Mouse (Mus musculus) MEL (cell line): ENCODE results near the gene Ccser1. TPM values are rescaled to one million over a fixed set of nuclear protein-coding genes. Genes with fewer than 3 reads are reported as not detected.

Source experiments
- DNase-seq: peaks from one replicate; pipeline ENCODE4 v3.0.0; 2011; ENCODE audit warnings: low read depth, low spot score
- H3K27ac ChIP-seq: 2 replicates; pipeline ENCODE4 v1.5.1; 2012; ENCODE audit warnings: low read depth, mild to moderate bottlenecking, control low read depth, low read length, moderate library complexity; ENCODE audit not compliant: control insufficient read depth
- H3K27me3 ChIP-seq, 2 experiments: fragments of 150-350 bp in 1 of 2; sonication (generic) in 1 of 2; 2 replicates each; pipeline ENCODE4 v1.6.1; 2012; ENCODE audit warnings: low read length in 2 of 2, mild to moderate bottlenecking in 2 of 2, improper control_type of control experiment in 1 of 2, moderate library complexity in 1 of 2; ENCODE audit not compliant: insufficient read depth in 2 of 2, control insufficient read depth in 1 of 2
- H3K36me3 ChIP-seq, 2 experiments: 2 replicates each; pipeline ENCODE4 v1.6.1; 2012 to 2014; ENCODE audit warnings: low read length in 2 of 2, improper control_type of control experiment in 1 of 2, inconsistent platforms in 1 of 2, mild to moderate bottlenecking in 1 of 2; ENCODE audit not compliant: insufficient read depth in 2 of 2, control insufficient read depth in 1 of 2
- H3K4me1 ChIP-seq, 2 experiments: fragments of 150-350 bp in 1 of 2; sonication (generic) in 1 of 2; 2 replicates each; pipeline ENCODE4 v1.6.1; 2012; ENCODE audit warnings: low read length in 2 of 2, improper control_type of control experiment in 1 of 2, mild to moderate bottlenecking in 1 of 2; ENCODE audit not compliant: insufficient read depth in 2 of 2, control insufficient read depth in 1 of 2
- H3K4me3 ChIP-seq, 2 experiments: fragments of 150-350 bp in 1 of 2; sonication (generic) in 1 of 2; 2 replicates each; pipeline ENCODE4 v1.5.1; 2012; ENCODE audit warnings: low read depth in 2 of 2, low read length in 2 of 2, mild to moderate bottlenecking in 2 of 2, moderate library complexity in 2 of 2, control low read depth in 1 of 2, improper control_type of control experiment in 1 of 2; ENCODE audit not compliant: control insufficient read depth in 1 of 2, insufficient read depth in 1 of 2
- H3K79me2 ChIP-seq: 2 replicates; pipeline ENCODE4 v1.6.1; 2012; ENCODE audit warnings: mild to moderate bottlenecking, low read length, moderate library complexity; ENCODE audit not compliant: control insufficient read depth, poor library complexity, insufficient read depth
- H3K9ac ChIP-seq: 2 replicates; pipeline ENCODE4 v1.6.1; 2012; ENCODE audit warnings: low read depth, mild to moderate bottlenecking, control low read depth, low read length, moderate library complexity; ENCODE audit not compliant: control insufficient read depth, poor library complexity, severe bottlenecking
- H3K9me3 ChIP-seq: fragments of 150-350 bp; sonication (generic); replicated peaks from 2 replicates; pipeline ENCODE4 v1.6.1; 2012; ENCODE audit warnings: mild to moderate bottlenecking, low read length, improper control_type of control experiment, moderate library complexity; ENCODE audit not compliant: insufficient read depth
- BHLHE40 ChIP-seq: IDR thresholded peaks from 2 replicates; pipeline ENCODE4 v1.6.1; 2012; ENCODE audit warnings: low read depth, mild to moderate bottlenecking, inconsistent platforms, low read length, improper control_type of control experiment, borderline replicate concordance
- CHD1 ChIP-seq: IDR thresholded peaks from 2 replicates; pipeline ENCODE4 v1.6.1; 2012; ENCODE audit warnings: low read depth, mild to moderate bottlenecking, inconsistent platforms, low read length, improper control_type of control experiment
- E2F4 ChIP-seq: IDR thresholded peaks from 2 replicates; pipeline ENCODE4 v1.6.1; 2011; ENCODE audit warnings: low read depth, low read length, improper control_type of control experiment, borderline replicate concordance
- ELF1 ChIP-seq: IDR thresholded peaks from 2 replicates; pipeline ENCODE4 v1.6.1; 2014; ENCODE audit warnings: low read depth, mild to moderate bottlenecking, inconsistent platforms, low read length, improper control_type of control experiment, moderate library complexity
- GABPA ChIP-seq: IDR thresholded peaks from 2 replicates; pipeline ENCODE4 v1.6.1; 2012; ENCODE audit warnings: low read depth, mild to moderate bottlenecking, inconsistent platforms, low read length, improper control_type of control experiment, moderate library complexity
- HCFC1 ChIP-seq: IDR thresholded peaks from 2 replicates; pipeline ENCODE4 v1.6.1; 2012; ENCODE audit warnings: low read depth, mild to moderate bottlenecking, inconsistent platforms, low read length, improper control_type of control experiment, moderate library complexity
- MEF2A ChIP-seq: IDR thresholded peaks from 2 replicates; pipeline ENCODE4 v1.6.1; 2014; ENCODE audit warnings: low read depth, mild to moderate bottlenecking, inconsistent platforms, low read length, improper control_type of control experiment; ENCODE audit not compliant: poor library complexity, insufficient replicate concordance, severe bottlenecking; ENCODE audit errors: extremely low read depth
- MYC ChIP-seq: IDR thresholded peaks from 2 replicates; pipeline ENCODE4 v1.6.1; 2011; ENCODE audit warnings: low read depth, mild to moderate bottlenecking, low read length, improper control_type of control experiment, moderate library complexity
- NELFE ChIP-seq: IDR thresholded peaks from 2 replicates; pipeline ENCODE4 v1.6.1; 2011; ENCODE audit warnings: low read depth, low read length, improper control_type of control experiment
- NRF1 ChIP-seq: IDR thresholded peaks from 2 replicates; pipeline ENCODE4 v1.6.1; 2014; ENCODE audit warnings: low read depth, mild to moderate bottlenecking, inconsistent platforms, low read length, improper control_type of control experiment, moderate library complexity; ENCODE audit not compliant: poor library complexity, insufficient read depth, severe bottlenecking
- POLR2AphosphoS2 ChIP-seq: IDR thresholded peaks from 2 replicates; pipeline ENCODE4 v1.6.1; 2011; ENCODE audit warnings: low read length, improper control_type of control experiment
- RAD21 ChIP-seq: IDR thresholded peaks from 2 replicates; pipeline ENCODE4 v1.6.1; 2011; ENCODE audit warnings: mild to moderate bottlenecking, low read depth, low read length, improper control_type of control experiment
- TAL1 ChIP-seq: IDR thresholded peaks from 2 replicates; pipeline ENCODE4 v1.6.1; 2012; ENCODE audit warnings: mild to moderate bottlenecking, inconsistent platforms, low read length, moderate library complexity, mixed read lengths
- TCF12 ChIP-seq: IDR thresholded peaks from 2 replicates; pipeline ENCODE4 v1.6.1; 2014; ENCODE audit warnings: low read depth, mild to moderate bottlenecking, inconsistent platforms, low read length, improper control_type of control experiment, moderate library complexity
- ZC3H11A ChIP-seq: IDR thresholded peaks from 2 replicates; pipeline ENCODE4 v1.6.1; 2012; ENCODE audit warnings: low read depth, mild to moderate bottlenecking, inconsistent platforms, low read length, improper control_type of control experiment
- ZNF384 ChIP-seq: IDR thresholded peaks from 2 replicates; pipeline ENCODE4 v1.6.1; 2012; ENCODE audit warnings: low read depth, mild to moderate bottlenecking, inconsistent platforms, low read length, improper control_type of control experiment
- polyA plus RNA-seq, 2 experiments: library from polyadenylated mRNA; stranded (reverse) in 1 of 2; unstranded in 1 of 2; fragments of >175 nt in 1 of 2; fragments of >200 nt in 1 of 2; gene quantifications; 2 replicates each; pipeline versions ENCODE4 v1.2.1 to v1.2.4; 2012; ENCODE audit warnings: low replicate concordance in 2 of 2, low read depth in 1 of 2; ENCODE audit not compliant: insufficient read length in 2 of 2, insufficient read depth in 1 of 2, missing spikeins in 1 of 2
- total RNA-seq: library from RNA; depleted of rRNA; stranded (reverse); fragments of 300-350 nt; gene quantifications from 2 replicates; pipeline ENCODE4 v1.2.3, GENCODE M21; 2012

The Ccser1 gene
- total and polyA plus RNA-seq, 3 experiments = not detected

GRCm38 (mm10) chr6:62264525-62264924 is 1084.4 kb downstream of the Ccser1 start:
- Histone ChIP-seq H3K79me2 (no peaks in the 10 kb centered on the region), H3K9me3 (no peaks in the 10 kb centered on the region), H3K27ac (no peak overlapping the region), H3K4me3 (no peak overlapping the region), H3K27me3 (no peaks in the 10 kb centered on the region), H3K36me3 (no peaks in the 10 kb centered on the region), H3K4me1 (no peaks in the 10 kb centered on the region), H3K9ac (no peak overlapping the region)
- TF ChIP-seq BHLHE40 = no peak
- no peak for TF ChIP-seq RAD21
- no peak for TF ChIP-seq ELF1
- TF ChIP-seq MEF2A = no peak
- no peak for TF ChIP-seq GABPA
- no peak for TF ChIP-seq MYC
- no peak for TF ChIP-seq TCF12
- no peak for TF ChIP-seq ZC3H11A
- no peak for DNase-seq

GRCm38 (mm10) chr6:62281256-62281655 is 1101.1 kb downstream of the Ccser1 start:
- Histone ChIP-seq H3K27ac (no peak overlapping the region), H3K4me3 (no peak overlapping the region)
- TF ChIP-seq POLR2AphosphoS2 (no peak), HCFC1 (no peak), E2F4 (no peak), CHD1 (no peak), TAL1 (no peak), ZNF384 (no peak), NRF1 (no peak), NELFE (no peak)
- TF ChIP-seq, all 39 proteins: peak for 0
- H3K9me3 ChIP-seq = no peaks in the 10 kb centered on the region
- DNase-seq = no peak
- H3K4me1 ChIP-seq = no peaks in the 10 kb centered on the region
- no peaks in the 10 kb centered on the region for H3K36me3 ChIP-seq
- H3K9ac ChIP-seq = no peak overlapping the region
- no peaks in the 10 kb centered on the region for H3K79me2 ChIP-seq
- H3K27me3 ChIP-seq = no peaks in the 10 kb centered on the region
